Mouse (Mus musculus): ENCODE measurements around the gene Gabrb1. TPM values are rescaled to one million over a fixed set of nuclear protein-coding genes. Genes with fewer than 3 reads are reported as not detected.

Gene Gabrb1
- polyA plus RNA-seq, 1 experiment from 2014 or later: 0.43 TPM

GRCm38 (mm10) chr5:71914028-71914427 lies 256.1 kb downstream of the Gabrb1 start:
- DNase-seq (ENCODE audit: low spot score): no peak
- Histone ChIP-seq H3K4me2 (ENCODE audit: low read length) (no peak overlapping the region), H3K27me3 (replicated peaks; ENCODE audit: control insufficient read depth, insufficient read depth, low read length) (no peaks in the 10 kb centered on the region), H3K36me3 (ENCODE audit: control insufficient read depth, insufficient read depth, low read length) (no peaks in the 10 kb centered on the region), H3K4me3 (ENCODE audit: low read depth, low read length) (no peak overlapping the region), H3K4me1 (replicated peaks; ENCODE audit: control insufficient read depth, insufficient read depth, low read length) (no peaks in the 10 kb centered on the region), H3K9me3 (ENCODE audit: control insufficient read depth, low read length) (no peaks in the 10 kb centered on the region), H3K27ac (ENCODE audit: low read depth) (no peak overlapping the region), H3K9ac (ENCODE audit: low read length) (no peak overlapping the region)
- 58% methylated on average over 1 of the region's 1 CpGs for WGBS
- ATAC-seq (replicated peaks; ENCODE audit: low FRiP score, low TSS enrichment, low read depth): no peak

- H3K9ac ChIP-seq (ENCODE audit: low read length): no peak overlapping the region
- no peak overlapping the region for H3K27ac ChIP-seq (ENCODE audit: low read depth)
- ATAC-seq (replicated peaks; ENCODE audit: low FRiP score, low TSS enrichment, low read depth) (no peak), DNase-seq (ENCODE audit: low spot score) (no peak)
- no peaks in the 10 kb centered on the region for H3K36me3 ChIP-seq (ENCODE audit: control insufficient read depth, insufficient read depth, low read length)
- H3K4me3 ChIP-seq (ENCODE audit: low read depth, low read length): no peak overlapping the region
- no peaks in the 10 kb centered on the region for H3K4me1 ChIP-seq (replicated peaks; ENCODE audit: control insufficient read depth, insufficient read depth, low read length)
- 91% methylated on average over 4 of the region's 4 CpGs for WGBS
- no peak overlapping the region for H3K4me2 ChIP-seq (ENCODE audit: low read length)
- no peaks in the 10 kb centered on the region for H3K27me3 ChIP-seq (replicated peaks; ENCODE audit: control insufficient read depth, insufficient read depth, low read length)
- H3K9me3 ChIP-seq (ENCODE audit: control insufficient read depth, low read length): no peaks in the 10 kb centered on the region
Measured at GRCm38 (mm10) chr5:71915711-71916110, 257.8 kb downstream of the Gabrb1 start.

- Histone ChIP-seq H3K4me2 (ENCODE audit: low read length) (no peak overlapping the region), H3K36me3 (ENCODE audit: control insufficient read depth, insufficient read depth, low read length) (no peaks in the 10 kb centered on the region), H3K9ac (ENCODE audit: low read length) (no peak overlapping the region), H3K27ac (ENCODE audit: low read depth) (no peak overlapping the region), H3K4me3 (ENCODE audit: low read depth, low read length) (no peak overlapping the region), H3K27me3 (replicated peaks; ENCODE audit: control insufficient read depth, insufficient read depth, low read length) (no peaks in the 10 kb centered on the region), H3K9me3 (ENCODE audit: control insufficient read depth, low read length) (no peaks in the 10 kb centered on the region), H3K4me1 (replicated peaks; ENCODE audit: control insufficient read depth, insufficient read depth, low read length) (no peaks in the 10 kb centered on the region)
- no peak for ATAC-seq (replicated peaks; ENCODE audit: low FRiP score, low TSS enrichment, low read depth)
- 87% methylated on average over 4 of the region's 4 CpGs for WGBS
- DNase-seq (ENCODE audit: low spot score): no peak
Measured at GRCm38 (mm10) chr5:71917206-71917605, 259.3 kb downstream of the Gabrb1 start.

- no peak for DNase-seq (ENCODE audit: low spot score)
- ATAC-seq (replicated peaks; ENCODE audit: low FRiP score, low TSS enrichment, low read depth): no peak
- Histone ChIP-seq H3K36me3 (ENCODE audit: control insufficient read depth, insufficient read depth, low read length) (no peaks in the 10 kb centered on the region), H3K27me3 (replicated peaks; ENCODE audit: control insufficient read depth, insufficient read depth, low read length) (no peaks in the 10 kb centered on the region), H3K4me3 (ENCODE audit: low read depth, low read length) (no peak overlapping the region), H3K27ac (ENCODE audit: low read depth) (no peak overlapping the region), H3K4me1 (replicated peaks; ENCODE audit: control insufficient read depth, insufficient read depth, low read length) (no peaks in the 10 kb centered on the region), H3K9me3 (ENCODE audit: control insufficient read depth, low read length) (no peaks in the 10 kb centered on the region), H3K9ac (ENCODE audit: low read length) (no peak overlapping the region), H3K4me2 (ENCODE audit: low read length) (no peak overlapping the region)
- 75% methylated on average over 4 of the region's 4 CpGs for WGBS
Measured at GRCm38 (mm10) chr5:71923636-71924035, 265.7 kb downstream of the Gabrb1 start.

- no peak overlapping the region for H3K4me2 ChIP-seq (ENCODE audit: low read length)
- no peaks in the 10 kb centered on the region for H3K36me3 ChIP-seq (ENCODE audit: control insufficient read depth, insufficient read depth, low read length)
- H3K4me1 ChIP-seq (replicated peaks; ENCODE audit: control insufficient read depth, insufficient read depth, low read length): no peaks in the 10 kb centered on the region
- H3K4me3 ChIP-seq (ENCODE audit: low read depth, low read length): no peak overlapping the region
- no peak for ATAC-seq (replicated peaks; ENCODE audit: low FRiP score, low TSS enrichment, low read depth)
- 81% methylated on average over 5 of the region's 5 CpGs for WGBS
- no peaks in the 10 kb centered on the region for H3K27me3 ChIP-seq (replicated peaks; ENCODE audit: control insufficient read depth, insufficient read depth, low read length)
- no peak for DNase-seq (ENCODE audit: low spot score)
- no peaks in the 10 kb centered on the region for H3K9me3 ChIP-seq (ENCODE audit: control insufficient read depth, low read length)
- H3K9ac ChIP-seq (ENCODE audit: low read length): no peak overlapping the region
- no peak overlapping the region for H3K27ac ChIP-seq (ENCODE audit: low read depth)
Measured at GRCm38 (mm10) chr5:71926336-71926735, 268.4 kb downstream of the Gabrb1 start.

GRCm38 (mm10) chr5:71930036-71930435 lies 272.1 kb downstream of the Gabrb1 start:
- 77% methylated on average over 2 of the region's 2 CpGs for WGBS
- ATAC-seq (replicated peaks; ENCODE audit: low FRiP score, low TSS enrichment, low read depth): no peak
- DNase-seq (ENCODE audit: low spot score): no peak
- no peaks in the 10 kb centered on the region for H3K9me3 ChIP-seq (ENCODE audit: control insufficient read depth, low read length)
- no peaks in the 10 kb centered on the region for H3K4me1 ChIP-seq (replicated peaks; ENCODE audit: control insufficient read depth, insufficient read depth, low read length)
- H3K4me2 ChIP-seq (ENCODE audit: low read length): no peak overlapping the region
- no peaks in the 10 kb centered on the region for H3K27me3 ChIP-seq (replicated peaks; ENCODE audit: control insufficient read depth, insufficient read depth, low read length)
- H3K9ac ChIP-seq (ENCODE audit: low read length): no peak overlapping the region
- H3K4me3 ChIP-seq (ENCODE audit: low read depth, low read length): no peak overlapping the region
- H3K36me3 ChIP-seq (ENCODE audit: control insufficient read depth, insufficient read depth, low read length): no peaks in the 10 kb centered on the region
- no peak overlapping the region for H3K27ac ChIP-seq (ENCODE audit: low read depth)

- H3K4me3 ChIP-seq (ENCODE audit: low read depth, low read length): no peak overlapping the region
- H3K9ac ChIP-seq (ENCODE audit: low read length): no peak overlapping the region
- no peaks in the 10 kb centered on the region for H3K36me3 ChIP-seq (ENCODE audit: control insufficient read depth, insufficient read depth, low read length)
- no peaks in the 10 kb centered on the region for H3K4me1 ChIP-seq (replicated peaks; ENCODE audit: control insufficient read depth, insufficient read depth, low read length)
- no peaks in the 10 kb centered on the region for H3K27me3 ChIP-seq (replicated peaks; ENCODE audit: control insufficient read depth, insufficient read depth, low read length)
- DNase-seq (ENCODE audit: low spot score) (no peak), ATAC-seq (replicated peaks; ENCODE audit: low FRiP score, low TSS enrichment, low read depth) (no peak)
- H3K9me3 ChIP-seq (ENCODE audit: control insufficient read depth, low read length): no peaks in the 10 kb centered on the region
- 93% methylated on average over 1 of the region's 1 CpGs for WGBS
- H3K27ac ChIP-seq (ENCODE audit: low read depth): no peak overlapping the region
- no peak overlapping the region for H3K4me2 ChIP-seq (ENCODE audit: low read length)
Measured at GRCm38 (mm10) chr5:71951398-71951797, 293.5 kb downstream of the Gabrb1 start.

- no peak overlapping the region for H3K4me3 ChIP-seq (ENCODE audit: low read depth, low read length)
- no peak overlapping the region for H3K9ac ChIP-seq (ENCODE audit: low read length)
- no peak overlapping the region for H3K4me2 ChIP-seq (ENCODE audit: low read length)
- ATAC-seq (replicated peaks; ENCODE audit: low FRiP score, low TSS enrichment, low read depth): no peak
- H3K9me3 ChIP-seq (ENCODE audit: control insufficient read depth, low read length): no peaks in the 10 kb centered on the region
- no peaks in the 10 kb centered on the region for H3K36me3 ChIP-seq (ENCODE audit: control insufficient read depth, insufficient read depth, low read length)
- WGBS: 69% methylated on average over 5 of the region's 5 CpGs
- H3K27me3 ChIP-seq (replicated peaks; ENCODE audit: control insufficient read depth, insufficient read depth, low read length): no peaks in the 10 kb centered on the region
- DNase-seq (ENCODE audit: low spot score): no peak
- no peaks in the 10 kb centered on the region for H3K4me1 ChIP-seq (replicated peaks; ENCODE audit: control insufficient read depth, insufficient read depth, low read length)
- no peak overlapping the region for H3K27ac ChIP-seq (ENCODE audit: low read depth)
Measured at GRCm38 (mm10) chr5:71955070-71955685, 297.3 kb downstream of the Gabrb1 start.

- H3K9me3 ChIP-seq (ENCODE audit: control insufficient read depth, low read length): no peaks in the 10 kb centered on the region
- DNase-seq (ENCODE audit: low spot score): no peak
- no peaks in the 10 kb centered on the region for H3K27me3 ChIP-seq (replicated peaks; ENCODE audit: control insufficient read depth, insufficient read depth, low read length)
- H3K4me3 ChIP-seq (ENCODE audit: low read depth, low read length): no peak overlapping the region
- H3K9ac ChIP-seq (ENCODE audit: low read length): no peak overlapping the region
- H3K4me2 ChIP-seq (ENCODE audit: low read length): no peak overlapping the region
- no peak overlapping the region for H3K27ac ChIP-seq (ENCODE audit: low read depth)
- no peak for ATAC-seq (replicated peaks; ENCODE audit: low FRiP score, low TSS enrichment, low read depth)
- H3K4me1 ChIP-seq (replicated peaks; ENCODE audit: control insufficient read depth, insufficient read depth, low read length): no peaks in the 10 kb centered on the region
- H3K36me3 ChIP-seq (ENCODE audit: control insufficient read depth, insufficient read depth, low read length): no peaks in the 10 kb centered on the region
- 85% methylated on average over 4 of the region's 4 CpGs for WGBS
Measured at GRCm38 (mm10) chr5:71964876-71965432, 307.0 kb downstream of the Gabrb1 start.

Data from intestine, embryonic 14.5 days (tissue).